Mouse (Mus musculus) limb, embryonic 14.5 days (tissue): ENCODE measurements around the gene Hist2h3b. TPM values are rescaled to one million over a fixed set of nuclear protein-coding genes. Genes with fewer than 3 reads are reported as not detected.
A peak's percentile ranks its signal among the peaks of the same experiment; 100 is the strongest.

Experiments
- ATAC-seq: fragments of 200-750 bp; cut with Nextera tagmentation; 2 replicates; pipeline ENCODE4 v1.8.0; 2017; ENCODE audit warnings: low read depth, moderate number of reproducible peaks, moderate TSS enrichment; ENCODE audit not compliant: low FRiP score
- DNase-seq: peaks from one replicate; pipeline ENCODE4 v3.0.0-alpha.2; 2015; ENCODE audit warnings: low spot score
- H3K27ac ChIP-seq: fragments of 300-500 bp; sonication (generic); replicated peaks from 2 replicates; pipeline ENCODE4 v1.5.1; 2014; ENCODE audit warnings: low read depth, mild to moderate bottlenecking, low read length, moderate library complexity, mixed read lengths
- H3K27me3 ChIP-seq: fragments of 300-500 bp; sonication (generic); 2 replicates; pipeline ENCODE4 v1.6.1; 2014; ENCODE audit warnings: low read length, mixed read lengths; ENCODE audit not compliant: control insufficient read depth, insufficient read depth
- H3K36me3 ChIP-seq: fragments of 300-500 bp; sonication (generic); 2 replicates; pipeline ENCODE4 v1.6.1; 2014; ENCODE audit warnings: mild to moderate bottlenecking, low read length, moderate library complexity, mixed read lengths; ENCODE audit not compliant: control insufficient read depth, insufficient read depth
- H3K4me1 ChIP-seq: fragments of 300-500 bp; sonication (generic); 2 replicates; pipeline ENCODE4 v1.6.1; 2014; ENCODE audit warnings: antibody characterized with exemption, low read length, mixed read lengths; ENCODE audit not compliant: control insufficient read depth, insufficient read depth
- H3K4me2 ChIP-seq: fragments of 300-500 bp; sonication (generic); replicated peaks from 2 replicates; pipeline ENCODE4 v1.6.1; 2014; ENCODE audit warnings: low read depth, mild to moderate bottlenecking, low read length, moderate library complexity; ENCODE audit not compliant: severe bottlenecking
- H3K4me3 ChIP-seq: fragments of 300-500 bp; sonication (generic); replicated peaks from 2 replicates; pipeline ENCODE4 v1.5.1; 2014; ENCODE audit warnings: low read length
- H3K9ac ChIP-seq: fragments of 300-500 bp; sonication (generic); 2 replicates; pipeline ENCODE4 v1.6.1; 2014; ENCODE audit warnings: mild to moderate bottlenecking, low read depth, low read length, moderate library complexity; ENCODE audit not compliant: severe bottlenecking
- H3K9me3 ChIP-seq: fragments of 300-500 bp; sonication (generic); 2 replicates; pipeline ENCODE4 v1.6.1; 2016; ENCODE audit warnings: low read length; ENCODE audit not compliant: control insufficient read depth
- POLR2A ChIP-seq: fragments of 200-500 bp; IDR thresholded peaks from 2 replicates; pipeline ENCODE4 v1.8.0; 2012; ENCODE audit warnings: inconsistent platforms, mild to moderate bottlenecking, moderate library complexity, borderline replicate concordance; ENCODE audit not compliant: insufficient read depth, insufficient read length; ENCODE audit errors: extremely low read depth
- WGBS: fragments of 180-500 bp; shearing (Covaris S2); extraction: QIAGEN DNeasy Blood & Tissue Kit; methylation state at CpG from one replicate; pipeline ENCODE4 v1.1.7; 2014; 5-methylcytosine and 5-hydroxymethylcytosine counted together
- polyA plus RNA-seq, 2 experiments: library from polyadenylated mRNA; depleted of rRNA in 1 of 2; stranded (reverse) in 1 of 2; unstranded in 1 of 2; fragments of >200 nt; fragmentation: Nextera tagmentation in 1 of 2; extraction: Ambion mirVana in 1 of 2; gene quantifications; 2 replicates each; pipeline versions ENCODE4 v1.2.1 to v1.2.3; 2012 to 2014

Gene Hist2h3b
- polyA plus RNA-seq, 2 experiments, result 63.1 to 85.3 TPM

GRCm38 (mm10) chr3:96262216-96262875 is 6.1 kb upstream of the Hist2h3b start:
- ATAC-seq, result peak; percentile 68
- WGBS, result under 1% methylated on average over 19 of the region's 19 CpGs
- Histone ChIP-seq H3K4me2 (peak overlapping the region; percentile 78), H3K4me3 (peak overlapping the region; percentile 60), H3K27me3 (no peaks in the 10 kb centered on the region), H3K27ac (peak overlapping the region; percentile 98), H3K36me3 (no peaks in the 10 kb centered on the region), H3K9me3 (no peaks in the 10 kb centered on the region), H3K9ac (peak overlapping the region; percentile 72), H3K4me1 (peaks cover 17% of the 10 kb centered on the region)
- DNase-seq, result peak; percentile 85
- TF ChIP-seq POLR2A, result peak; percentile 12; the same call in 1 of the 2 replicates

- ATAC-seq (peak; percentile 90), DNase-seq (peak; percentile 99)
- TF ChIP-seq POLR2A, result peak; percentile 99; the same call in 1 of the 2 replicates
- under 1% methylated on average over 40 of the region's 40 CpGs for WGBS
- Histone ChIP-seq H3K9me3 (no peaks in the 10 kb centered on the region), H3K4me2 (peak within 1 kb of the TSS; percentile 78), H3K9ac (peak within 1 kb of the TSS; percentile 75), H3K27me3 (no peaks in the 10 kb centered on the region), H3K36me3 (no peaks in the 10 kb centered on the region), H3K4me3 (peak within 1 kb of the TSS; percentile 60), H3K4me1 (peaks cover 17% of the 10 kb centered on the region), H3K27ac (peak within 1 kb of the TSS; percentile 98)
These were observed 5.4 kb upstream of the Hist2h3b start, which contains the start of gene Hist2h4 for GRCm38 (mm10) chr3:96262979-96263550. Hist2h4 (minus strand) TSS chr3:96263311.

GRCm38 (mm10) chr3:96263558-96264403 is 4.7 kb upstream of the Hist2h3b start:
- Histone ChIP-seq H3K27ac (peak overlapping the region; percentile 98), H3K9ac (peak overlapping the region; percentile 75), H3K9me3 (no peaks in the 10 kb centered on the region), H3K36me3 (no peaks in the 10 kb centered on the region), H3K4me2 (peak overlapping the region; percentile 78), H3K27me3 (no peaks in the 10 kb centered on the region), H3K4me1 (peaks cover 17% of the 10 kb centered on the region), H3K4me3 (peak overlapping the region; percentile 60)
- WGBS, result 9% methylated on average over 27 of the region's 27 CpGs
- TF ChIP-seq POLR2A, result no peak
- peak; percentile 27; the same call in 1 of the 2 replicates for ATAC-seq
- DNase-seq, result peak; percentile 62

- WGBS, result 71% methylated on average over 7 of the region's 7 CpGs
- Histone ChIP-seq H3K4me1 (peaks cover 17% of the 10 kb centered on the region), H3K27ac (peak overlapping the region; percentile 98), H3K4me3 (peak overlapping the region; percentile 60; the same call in 1 of the 2 replicates), H3K4me2 (peak overlapping the region; percentile 78), H3K9me3 (no peaks in the 10 kb centered on the region), H3K27me3 (no peaks in the 10 kb centered on the region), H3K36me3 (no peaks in the 10 kb centered on the region), H3K9ac (no peak overlapping the region)
- ATAC-seq (no peak), DNase-seq (no peak)
- no peak for TF ChIP-seq POLR2A
These were observed 4.0 kb upstream of the Hist2h3b start for GRCm38 (mm10) chr3:96264404-96264949.
